Comparison of ENCODE assay signal across 8 mouse cellular contexts in genomic region chr1:51916276-51916675, GRCm38 (mm10). TPM values are rescaled to one million over a fixed set of nuclear protein-coding genes. Genes with fewer than 3 reads are reported as not detected.
A peak's percentile ranks its signal among the peaks of the same experiment; 100 is the strongest.
DNase-seq lines count a peak whose midpoint lies in the region; ATAC-seq lines count a peak whose summit lies in the region.

No protein-coding gene starts in this region.

- H3K36me3 ChIP-seq in kidney, embryonic 14.5 days (ENCODE audit: control insufficient read depth, insufficient read depth, low read length) = no peaks in the 10 kb centered on the region
- 0 out of 2 replicates have a peak, but pooled peaks cover 2% of the 10 kb centered on the region for H3K36me3 ChIP-seq in embryonic facial prominence, embryonic 12.5 days
- H3K36me3 ChIP-seq in intestine, embryonic 14.5 days (ENCODE audit: control insufficient read depth, insufficient read depth, low read length) = 0 out of 2 replicates have a peak, but pooled peaks cover under 1% of the 10 kb centered on the region
- H3K36me3 ChIP-seq in midbrain, embryonic 16.5 days (ENCODE audit: control insufficient read depth, insufficient read depth, low read length) = no peaks in the 10 kb centered on the region

- 59% methylated on average over 5 of the region's 5 CpGs for WGBS in kidney, embryonic 14.5 days
- WGBS in embryonic facial prominence, embryonic 12.5 days = 45% methylated on average over 5 of the region's 5 CpGs
- 49% methylated on average over 5 of the region's 5 CpGs for WGBS in intestine, embryonic 14.5 days
- WGBS in midbrain, embryonic 16.5 days = 56% methylated on average over 5 of the region's 5 CpGs

- no peak for DNase-seq in kidney, postnatal 4 days
- no peak for DNase-seq in intestine, embryonic 14.5 days (ENCODE audit: low spot score)
- no peak for DNase-seq in urinary bladder, postnatal 14 days (ENCODE audit: low spot score)
- no peak for DNase-seq in right cerebral cortex, adult 2 months (ENCODE audit: low spot score in 2 of 2)
- no peak for DNase-seq in thymus, postnatal 25 days

- H3K4me3 ChIP-seq in kidney, embryonic 14.5 days (ENCODE audit: low read length) = peak overlapping the region; percentile 87; the same call in 1 of the 2 replicates
- H3K4me3 ChIP-seq in embryonic facial prominence, embryonic 12.5 days = peak overlapping the region; percentile 83
- peak overlapping the region; percentile 53 for H3K4me3 ChIP-seq in intestine, embryonic 14.5 days (ENCODE audit: low read depth, low read length)
- H3K4me3 ChIP-seq in midbrain, embryonic 16.5 days (ENCODE audit: low read depth, low read length) = peak overlapping the region; percentile 51

- peak overlapping the region; percentile 52 for H3K4me2 ChIP-seq in kidney, embryonic 14.5 days (replicated peaks; ENCODE audit: low read depth, low read length)
- H3K4me2 ChIP-seq in embryonic facial prominence, embryonic 12.5 days (replicated peaks) = peak overlapping the region; percentile 59
- peak overlapping the region; percentile 54 for H3K4me2 ChIP-seq in intestine, embryonic 14.5 days (ENCODE audit: low read length)
- peak overlapping the region; percentile 70 for H3K4me2 ChIP-seq in midbrain, embryonic 16.5 days (ENCODE audit: low read length)

- no peak overlapping the region for H3K9ac ChIP-seq in kidney, embryonic 14.5 days (ENCODE audit: low read depth, low read length)
- H3K9ac ChIP-seq in embryonic facial prominence, embryonic 12.5 days = no peak overlapping the region
- no peak overlapping the region for H3K9ac ChIP-seq in intestine, embryonic 14.5 days (ENCODE audit: low read length)
- peak overlapping the region; percentile 60; the same call in 1 of the 2 replicates for H3K9ac ChIP-seq in midbrain, embryonic 16.5 days (ENCODE audit: low read depth, low read length)

- H3K9me3 ChIP-seq in kidney, embryonic 14.5 days (ENCODE audit: control insufficient read depth, low read length) = no peaks in the 10 kb centered on the region
- no peaks in the 10 kb centered on the region for H3K9me3 ChIP-seq in embryonic facial prominence, embryonic 12.5 days
- no peaks in the 10 kb centered on the region for H3K9me3 ChIP-seq in intestine, embryonic 14.5 days (ENCODE audit: control insufficient read depth, low read length)
- no peaks in the 10 kb centered on the region for H3K9me3 ChIP-seq in midbrain, embryonic 16.5 days (replicated peaks; ENCODE audit: control insufficient read depth, low read length, poor library complexity, severe bottlenecking)

- ATAC-seq in kidney, embryonic 14.5 days (ENCODE audit: low FRiP score, low TSS enrichment) = no peak
- no peak for ATAC-seq in embryonic facial prominence, embryonic 12.5 days (ENCODE audit: insufficient number of reproducible peaks, insufficient read depth, low FRiP score, low TSS enrichment)
- ATAC-seq in intestine, embryonic 14.5 days (replicated peaks; ENCODE audit: low FRiP score, low TSS enrichment, low read depth) = 0 out of 2 replicates have a peak, but pooled peaks have one; percentile 18
- peak; percentile 48 for ATAC-seq in midbrain, embryonic 16.5 days

- no peaks in the 10 kb centered on the region for H3K27me3 ChIP-seq in kidney, embryonic 14.5 days (ENCODE audit: control insufficient read depth, insufficient read depth, low read length)
- no peaks in the 10 kb centered on the region for H3K27me3 ChIP-seq in embryonic facial prominence, embryonic 12.5 days
- no peaks in the 10 kb centered on the region for H3K27me3 ChIP-seq in intestine, embryonic 14.5 days (replicated peaks; ENCODE audit: control insufficient read depth, insufficient read depth, low read length)
- no peaks in the 10 kb centered on the region for H3K27me3 ChIP-seq in midbrain, embryonic 16.5 days (ENCODE audit: control insufficient read depth, insufficient read depth, low read depth, low read length)

- H3K4me1 ChIP-seq in kidney, embryonic 14.5 days (ENCODE audit: control insufficient read depth, insufficient read depth, low read length) = peaks cover 17% of the 10 kb centered on the region
- H3K4me1 ChIP-seq in embryonic facial prominence, embryonic 12.5 days = peaks cover 23% of the 10 kb centered on the region; the same call in 1 of the 2 replicates
- H3K4me1 ChIP-seq in intestine, embryonic 14.5 days (replicated peaks; ENCODE audit: control insufficient read depth, insufficient read depth, low read length) = peaks cover 14% of the 10 kb centered on the region
- H3K4me1 ChIP-seq in midbrain, embryonic 16.5 days (ENCODE audit: control insufficient read depth, insufficient read depth, low read length) = peaks cover 9% of the 10 kb centered on the region

- H3K27ac ChIP-seq in kidney, embryonic 14.5 days (ENCODE audit: low read depth, low read length) = no peak overlapping the region
- 0 out of 2 replicates have a peak overlapping the region, but pooled peaks have one; percentile 93 for H3K27ac ChIP-seq in embryonic facial prominence, embryonic 12.5 days
- H3K27ac ChIP-seq in intestine, embryonic 14.5 days (ENCODE audit: low read depth) = no peak overlapping the region
- H3K27ac ChIP-seq in midbrain, embryonic 16.5 days (ENCODE audit: low read length) = no peak overlapping the region; the same call in 1 of the 2 replicates

RNA-seq across cellular contexts. Expression of gene Myo1b, which starts 0.4 kb away (rescaled TPM):
- polyA plus RNA-seq in kidney, embryonic 14.5 days (2014; fragmentation: Nextera tagmentation; extraction: Ambion mirVana) = 54.4 and 88.8 TPM in 2 replicates
- 100 and 110 TPM in 2 replicates for polyA plus RNA-seq in embryonic facial prominence, embryonic 12.5 days (2016; fragmentation: Nextera tagmentation; extraction: Ambion mirVana)
- 69.9 and 89.4 TPM in 2 replicates for polyA plus RNA-seq in intestine, embryonic 14.5 days (2014; fragmentation: Nextera tagmentation; extraction: Ambion mirVana)
- 57.6 and 66.1 TPM in 2 replicates for polyA plus RNA-seq in midbrain, embryonic 16.5 days (2015; fragmentation: Nextera tagmentation; extraction: Ambion mirVana)

Comparison
In these comparisons a context has a peak if more than half of its experiments do, and no peak if none do; other contexts are left out.
1. ATAC-seq: peak in intestine, embryonic 14.5 days (single experiment) and midbrain, embryonic 16.5 days (single experiment); none in kidney, embryonic 14.5 days (single experiment) and embryonic facial prominence, embryonic 12.5 days (single experiment).
2. Peak in every context shown above with its lines, with median percentiles within 50 percentile points of each other: H3K4me2 ChIP-seq and H3K4me3 ChIP-seq.